Comparison of ENCODE assay signal across 18 mouse cellular contexts in genomic region chr2:178129676-178130075, GRCm38 (mm10). TPM values are rescaled to one million over a fixed set of nuclear protein-coding genes. Genes with fewer than 3 reads are reported as not detected.
DNase-seq lines count a peak whose midpoint lies in the region; ATAC-seq and TF ChIP-seq lines count a peak whose summit lies in the region.
"Had no signal": no experiment of that assay in that cellular context is flagged by ENCODE, and none has a peak within 500 bp of the region (broad histone marks: within the 10 kb centered on the region; RNA-seq: fewer than 3 reads in every experiment).

No protein-coding gene starts in this region.

- H3K9me3 ChIP-seq in intestine, embryonic 14.5 days (ENCODE audit: control insufficient read depth, low read length): no peaks in the 10 kb centered on the region
- no peaks in the 10 kb centered on the region for H3K9me3 ChIP-seq in intestine, postnatal 0 days (ENCODE audit: control insufficient read depth)
- H3K9me3 ChIP-seq: hindbrain, embryonic 13.5 days; intestine, embryonic 15.5 days; midbrain, embryonic 13.5 days had no signal

- TF ChIP-seq CTCF in intestine, postnatal 0 days (IDR thresholded peaks at IDR 0.05; ENCODE audit: low read depth): no peak
- no peak for TF ChIP-seq CTCF in cerebellum, adult 2 months (IDR thresholded peaks at IDR 0.05; ENCODE audit: borderline replicate concordance, insufficient read depth, low read depth, low read length)

- peaks cover 3% of the 10 kb centered on the region; the same call in 1 of the 2 replicates for H3K4me1 ChIP-seq in intestine, embryonic 14.5 days (replicated peaks; ENCODE audit: control insufficient read depth, insufficient read depth, low read length)
- no peaks in the 10 kb centered on the region for H3K4me1 ChIP-seq in intestine, postnatal 0 days (replicated peaks; ENCODE audit: control insufficient read depth, insufficient read depth, low read length)
- peaks cover 73% of the 10 kb centered on the region for H3K4me1 ChIP-seq in cerebellum, adult 2 months (ENCODE audit: control insufficient read depth, insufficient read depth, low read length)
- H3K4me1 ChIP-seq: hindbrain, embryonic 13.5 days; intestine, embryonic 15.5 days; midbrain, embryonic 13.5 days had no signal

- no peak for ATAC-seq in intestine, embryonic 14.5 days (replicated peaks; ENCODE audit: low FRiP score, low TSS enrichment, low read depth)
- ATAC-seq in intestine, postnatal 0 days: no peak
- ATAC-seq: activated CD4-positive, CD25-positive, alpha-beta regulatory T cell, adult 4 months; intestine, embryonic 15.5 days; midbrain, embryonic 13.5 days; Patski had no signal

- no peak for TF ChIP-seq POLR2A in cerebellum, adult 2 months (IDR thresholded peaks at IDR 0.05; ENCODE audit: borderline replicate concordance, insufficient read depth, low read length)

- DNase-seq in intestine, embryonic 14.5 days (ENCODE audit: low spot score): peak; percentile 13
- peak; percentile 21 to 25 for DNase-seq in right cerebral cortex, postnatal 10 days (ENCODE audit: low spot score in 2 of 2)
- DNase-seq in right cerebral cortex, adult 18-20 months: no peak
- DNase-seq in cerebellum, adult 2 months: peak; percentile 28 to 32
- peak; percentile 2 for DNase-seq in right cerebral cortex, postnatal 25 days
- DNase-seq in spleen, adult 12 weeks (ENCODE audit: low spot score): no peak
- DNase-seq: adrenal gland, postnatal 25 days; gastrocnemius, postnatal 14 days; liver; lung, adult 2 months had no signal

- no peak overlapping the region for H3K4me3 ChIP-seq in intestine, embryonic 14.5 days (ENCODE audit: low read depth, low read length)
- no peak overlapping the region for H3K4me3 ChIP-seq in intestine, postnatal 0 days (ENCODE audit: low read depth, low read length)
- H3K4me3 ChIP-seq in cerebellum, adult 2 months (replicated peaks; ENCODE audit: insufficient read depth, low read depth, low read length): no peak overlapping the region
- H3K4me3 ChIP-seq: hindbrain, embryonic 13.5 days; intestine, embryonic 15.5 days; midbrain, embryonic 13.5 days had no signal

- H3K27me3 ChIP-seq in intestine, embryonic 14.5 days (replicated peaks; ENCODE audit: control insufficient read depth, insufficient read depth, low read length): no peaks in the 10 kb centered on the region
- H3K27me3 ChIP-seq in intestine, postnatal 0 days (replicated peaks; ENCODE audit: control insufficient read depth, insufficient read depth, low read length): no peaks in the 10 kb centered on the region
- H3K27me3 ChIP-seq in cerebellum, adult 2 months (ENCODE audit: control insufficient read depth, insufficient read depth, low read length): no peaks in the 10 kb centered on the region
- H3K27me3 ChIP-seq: hindbrain, embryonic 13.5 days; intestine, embryonic 15.5 days; midbrain, embryonic 13.5 days had no signal

- no peaks in the 10 kb centered on the region for H3K36me3 ChIP-seq in intestine, embryonic 14.5 days (ENCODE audit: control insufficient read depth, insufficient read depth, low read length)
- H3K36me3 ChIP-seq in intestine, postnatal 0 days (ENCODE audit: control insufficient read depth, insufficient read depth): no peaks in the 10 kb centered on the region
- H3K36me3 ChIP-seq: hindbrain, embryonic 13.5 days; intestine, embryonic 15.5 days; midbrain, embryonic 13.5 days had no signal

- WGBS in intestine, embryonic 14.5 days: 85% methylated on average over 2 of the region's 2 CpGs
- 77% methylated on average over 2 of the region's 2 CpGs for WGBS in intestine, postnatal 0 days
- WGBS in cerebellum, adult 2 months: 40% methylated on average over 2 of the region's 2 CpGs

- H3K4me2 ChIP-seq in intestine, embryonic 14.5 days (ENCODE audit: low read length): no peak overlapping the region
- H3K4me2 ChIP-seq in intestine, postnatal 0 days (replicated peaks; ENCODE audit: low read depth): no peak overlapping the region
- H3K4me2 ChIP-seq: hindbrain, embryonic 13.5 days; intestine, embryonic 15.5 days; midbrain, embryonic 13.5 days had no signal

- H3K27ac ChIP-seq in intestine, embryonic 14.5 days (ENCODE audit: low read depth): no peak overlapping the region
- H3K27ac ChIP-seq in intestine, postnatal 0 days (ENCODE audit: low read depth, low read length): no peak overlapping the region
- H3K27ac ChIP-seq in cerebellum, adult 2 months (ENCODE audit: insufficient read depth, low read length): peak overlapping the region; percentile 7; the same call in 1 of the 2 replicates
- H3K27ac ChIP-seq: hindbrain, embryonic 13.5 days; intestine, embryonic 15.5 days; macrophage; midbrain, embryonic 13.5 days had no signal

- H3K9ac ChIP-seq in intestine, embryonic 14.5 days (ENCODE audit: low read length): no peak overlapping the region
- H3K9ac ChIP-seq in intestine, postnatal 0 days (ENCODE audit: low read depth, low read length): no peak overlapping the region
- H3K9ac ChIP-seq: hindbrain, embryonic 13.5 days; intestine, embryonic 15.5 days; midbrain, embryonic 13.5 days had no signal

RNA-seq across cellular contexts. Expression of gene Phactr3, which starts 10.9 kb away (rescaled TPM):
- polyA plus RNA-seq in intestine, embryonic 14.5 days (2014; fragmentation: Nextera tagmentation; extraction: Ambion mirVana): 2.3 and 3.3 TPM in 2 replicates
- 2.2 and 2.3 TPM in 2 replicates for polyA plus RNA-seq in intestine, postnatal 0 days (2015; fragmentation: Nextera tagmentation; extraction: Ambion mirVana)
- 75.5 and 79.8 TPM in 2 replicates for polyA plus RNA-seq in cerebellum, adult 2 months (2012; rRNA removed)
- polyA plus RNA-seq: C2C12, macrophage, Patski had no signal

RNA-seq across cellular contexts. Expression of gene Zfp931, which starts 51.4 kb away (rescaled TPM):
- 20.7 and 20.9 TPM in 2 replicates for polyA plus RNA-seq in intestine, embryonic 14.5 days (2014; fragmentation: Nextera tagmentation; extraction: Ambion mirVana)
- 4.9 and 5.9 TPM in 2 replicates for polyA plus RNA-seq in intestine, postnatal 0 days (2015; fragmentation: Nextera tagmentation; extraction: Ambion mirVana)
- 17.1 and 19.5 TPM in 2 replicates for polyA plus RNA-seq in cerebellum, adult 2 months (2012; rRNA removed)

Comparison
In these comparisons a context has a peak if more than half of its experiments do, and no peak if none do; other contexts are left out.
1. DNase-seq: peak in intestine, embryonic 14.5 days (single experiment), right cerebral cortex, postnatal 10 days (2 of 2), cerebellum, adult 2 months (2 of 2) and right cerebral cortex, postnatal 25 days (single experiment); none in right cerebral cortex, adult 18-20 months (single experiment) and spleen, adult 12 weeks (single experiment).
2. RNA of gene Phactr3, which starts 10.9 kb away (polyA plus RNA-seq): 75.5 to 79.8 TPM in cerebellum, adult 2 months; 2.3 to 3.3 TPM in intestine, embryonic 14.5 days and 2.2 to 2.3 TPM in intestine, postnatal 0 days; every median in the first group is over 10 times any median in the second.